Mouse (Mus musculus) olfactory bulb, adult 2 months (tissue): ENCODE results near the gene Traf2.

Experiments used
- CTCF ChIP-seq: fragments of 200-500 bp; IDR thresholded peaks from 2 replicates; pipeline ENCODE4 v1.5.1; 2012; ENCODE audit warnings: low read depth, mild to moderate bottlenecking, low read length, moderate library complexity; ENCODE audit not compliant: insufficient read depth
- POLR2A ChIP-seq: fragments of 200-500 bp; IDR thresholded peaks from 2 replicates; pipeline ENCODE4 v1.6.1; 2012; ENCODE audit warnings: mild to moderate bottlenecking, low read depth, low read length, moderate library complexity; ENCODE audit not compliant: insufficient read depth

GRCm38 (mm10) chr2:25582466-25583119 lies 35.9 kb upstream of the Traf2 start:
- TF ChIP-seq CTCF (no peak), POLR2A (no peak)
